Mouse (Mus musculus): Measurements from ENCODE around the gene Syt7. TPM values are rescaled to one million over a fixed set of nuclear protein-coding genes. Genes with fewer than 3 reads are reported as not detected.

The Syt7 gene
- polyA plus RNA-seq, 1 experiment = not detected

- no peak for TF ChIP-seq CTCF (IDR thresholded peaks at IDR 0.05; ENCODE audit: insufficient read depth, low read depth, low read length)
- TF ChIP-seq POLR2A (IDR thresholded peaks at IDR 0.05; ENCODE audit: insufficient read depth, low read depth, low read length) = 0 out of 2 replicates have a peak, but pooled peaks have one; percentile 2
- Histone ChIP-seq H3K27ac (ENCODE audit: insufficient read depth, low read depth, low read length) (no peak within 1 kb of the TSS), H3K4me3 (ENCODE audit: insufficient read depth, low read depth, low read length) (peak within 1 kb of the TSS; percentile 43), H3K4me1 (ENCODE audit: control insufficient read depth, insufficient read depth, low read length) (peaks cover 26% of the 10 kb centered on the region)
- WGBS = under 1% methylated on average over 96 of the region's 96 CpGs
Observed at GRCm38 (mm10) chr19:10456752-10457483, 68.0 kb downstream of the Syt7 start, which contains the start of gene Lrrc10b. Gene Lrrc10b (minus strand): TSS chr19:10457473.

GRCm38 (mm10) chr19:10457484-10457800 lies 68.6 kb downstream of the Syt7 start:
- H3K27ac ChIP-seq (ENCODE audit: insufficient read depth, low read depth, low read length) = no peak overlapping the region
- H3K4me3 ChIP-seq (ENCODE audit: insufficient read depth, low read depth, low read length) = peak overlapping the region; percentile 43
- H3K4me1 ChIP-seq (ENCODE audit: control insufficient read depth, insufficient read depth, low read length) = peaks cover 26% of the 10 kb centered on the region
- no peak for TF ChIP-seq CTCF (IDR thresholded peaks at IDR 0.05; ENCODE audit: insufficient read depth, low read depth, low read length)
- 1% methylated on average over 34 of the region's 34 CpGs for WGBS

GRCm38 (mm10) chr19:10458096-10458495 lies 69.2 kb downstream of the Syt7 start:
- no peak for TF ChIP-seq CTCF (IDR thresholded peaks at IDR 0.05; ENCODE audit: insufficient read depth, low read depth, low read length)
- no peak for TF ChIP-seq POLR2A (IDR thresholded peaks at IDR 0.05; ENCODE audit: insufficient read depth, low read depth, low read length)
- H3K4me3 ChIP-seq (ENCODE audit: insufficient read depth, low read depth, low read length) = no peak overlapping the region

DNA sequence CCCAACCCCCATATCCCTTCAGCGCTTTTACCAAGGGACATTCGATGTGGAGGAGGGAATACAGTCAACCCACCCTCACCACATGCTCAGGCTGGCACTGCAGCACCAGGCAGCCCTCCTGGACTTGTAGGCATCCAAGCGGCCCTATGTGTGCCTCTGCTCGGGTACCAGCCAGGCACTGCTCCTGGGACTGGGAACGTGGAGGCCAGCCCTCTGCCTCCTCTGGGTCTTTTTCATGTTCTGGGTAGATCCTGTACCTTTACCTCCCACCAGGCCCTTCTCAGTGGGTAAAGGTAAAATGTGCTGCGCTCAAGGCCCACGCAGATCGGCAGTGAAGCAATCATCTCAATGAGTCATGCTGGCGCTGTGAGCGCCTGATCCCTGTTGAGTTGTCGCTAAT lies 71.0 kb downstream of the Syt7 start:
- Histone ChIP-seq H3K4me3 (ENCODE audit: insufficient read depth, low read depth, low read length) (no peak overlapping the region), H3K27ac (ENCODE audit: insufficient read depth, low read depth, low read length) (no peak overlapping the region), H3K4me1 (ENCODE audit: control insufficient read depth, insufficient read depth, low read length) (peaks cover 24% of the 10 kb centered on the region)
- 59% methylated on average over 11 of the region's 11 CpGs for WGBS
- no peak for TF ChIP-seq CTCF (IDR thresholded peaks at IDR 0.05; ENCODE audit: insufficient read depth, low read depth, low read length)
- TF ChIP-seq POLR2A (IDR thresholded peaks at IDR 0.05; ENCODE audit: insufficient read depth, low read depth, low read length) = no peak

More at GRCm38 (mm10) chr19:10458096-10458495, 69.2 kb downstream of the Syt7 start:
- no peak overlapping the region for H3K27ac ChIP-seq (ENCODE audit: insufficient read depth, low read depth, low read length)
- WGBS = 11% methylated on average over 8 of the region's 8 CpGs
- peaks cover 26% of the 10 kb centered on the region for H3K4me1 ChIP-seq (ENCODE audit: control insufficient read depth, insufficient read depth, low read length)

DNA sequence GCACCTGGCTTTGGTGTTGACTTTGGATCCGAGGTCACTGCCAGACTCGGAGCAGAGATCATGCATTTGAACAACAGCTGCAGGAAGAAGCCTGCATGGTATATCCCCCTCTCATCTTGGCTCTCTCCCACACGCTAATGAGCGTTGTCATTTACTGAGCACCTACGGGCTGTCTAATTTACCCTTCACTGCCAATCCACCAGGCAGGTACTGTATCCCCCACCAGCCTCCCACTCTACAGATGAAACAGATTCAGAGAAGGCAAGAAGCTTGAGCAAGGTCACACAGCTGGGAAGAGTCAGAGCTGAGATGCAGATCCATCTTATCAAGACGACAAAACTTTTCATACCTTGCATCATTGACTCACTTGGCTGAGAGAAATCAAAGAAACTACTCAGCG lies 72.7 kb downstream of the Syt7 start:
- Histone ChIP-seq H3K4me3 (ENCODE audit: insufficient read depth, low read depth, low read length) (no peak overlapping the region), H3K4me1 (ENCODE audit: control insufficient read depth, insufficient read depth, low read length) (peaks cover 14% of the 10 kb centered on the region), H3K27ac (ENCODE audit: insufficient read depth, low read depth, low read length) (no peak overlapping the region)
- no peak for TF ChIP-seq CTCF (IDR thresholded peaks at IDR 0.05; ENCODE audit: insufficient read depth, low read depth, low read length)
- TF ChIP-seq POLR2A (IDR thresholded peaks at IDR 0.05; ENCODE audit: insufficient read depth, low read depth, low read length) = no peak
- 47% methylated on average over 7 of the region's 7 CpGs for WGBS

- WGBS = 78% methylated on average over 4 of the region's 4 CpGs
- Histone ChIP-seq H3K4me1 (ENCODE audit: control insufficient read depth, insufficient read depth, low read length) (peaks cover 10% of the 10 kb centered on the region), H3K27ac (ENCODE audit: insufficient read depth, low read depth, low read length) (no peak overlapping the region), H3K4me3 (ENCODE audit: insufficient read depth, low read depth, low read length) (no peak overlapping the region)
- TF ChIP-seq CTCF (IDR thresholded peaks at IDR 0.05; ENCODE audit: insufficient read depth, low read depth, low read length) (no peak), POLR2A (IDR thresholded peaks at IDR 0.05; ENCODE audit: insufficient read depth, low read depth, low read length) (no peak)
Observed at GRCm38 (mm10) chr19:10464427-10464826, 75.5 kb downstream of the Syt7 start.

GRCm38 (mm10) chr19:10469171-10469658 lies 80.3 kb downstream of the Syt7 start:
- 79% methylated on average over 8 of the region's 8 CpGs for WGBS
- peaks cover 6% of the 10 kb centered on the region; the same call in 1 of the 2 replicates for H3K4me1 ChIP-seq (ENCODE audit: control insufficient read depth, insufficient read depth, low read length)
- TF ChIP-seq POLR2A (IDR thresholded peaks at IDR 0.05; ENCODE audit: insufficient read depth, low read depth, low read length) (no peak), CTCF (IDR thresholded peaks at IDR 0.05; ENCODE audit: insufficient read depth, low read depth, low read length) (no peak)
- H3K27ac ChIP-seq (ENCODE audit: insufficient read depth, low read depth, low read length) = no peak overlapping the region
- H3K4me3 ChIP-seq (ENCODE audit: insufficient read depth, low read depth, low read length) = no peak overlapping the region

DNA sequence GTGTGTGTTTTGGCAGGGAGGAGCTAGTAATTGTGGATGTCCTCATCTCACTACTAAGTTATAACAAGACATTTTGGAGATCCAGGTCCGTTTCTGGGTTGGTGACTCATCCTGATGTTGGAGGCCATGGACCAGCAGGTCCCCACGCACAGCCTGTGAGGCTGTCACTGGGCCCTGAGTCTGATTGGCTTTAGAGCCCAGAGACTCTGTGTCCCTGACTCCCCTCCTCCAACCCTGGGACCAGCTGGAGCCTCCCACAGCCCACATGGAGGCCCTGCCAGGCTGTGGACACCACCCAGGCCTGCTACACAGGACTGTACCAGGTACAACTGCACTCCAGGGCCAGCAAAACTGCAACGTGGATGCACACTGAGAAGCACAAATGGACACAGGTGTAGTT lies 84.1 kb downstream of the Syt7 start:
- H3K4me1 ChIP-seq (ENCODE audit: control insufficient read depth, insufficient read depth, low read length) = peaks cover 6% of the 10 kb centered on the region; the same call in 1 of the 2 replicates
- no peak overlapping the region for H3K27ac ChIP-seq (ENCODE audit: insufficient read depth, low read depth, low read length)
- no peak overlapping the region for H3K4me3 ChIP-seq (ENCODE audit: insufficient read depth, low read depth, low read length)
- TF ChIP-seq CTCF (IDR thresholded peaks at IDR 0.05; ENCODE audit: insufficient read depth, low read depth, low read length) (no peak), POLR2A (IDR thresholded peaks at IDR 0.05; ENCODE audit: insufficient read depth, low read depth, low read length) (no peak)
- 68% methylated on average over 3 of the region's 3 CpGs for WGBS

- 30% methylated on average over 6 of the region's 6 CpGs for WGBS
- Histone ChIP-seq H3K4me3 (ENCODE audit: insufficient read depth, low read depth, low read length) (no peak overlapping the region), H3K27ac (ENCODE audit: insufficient read depth, low read depth, low read length) (no peak overlapping the region), H3K4me1 (ENCODE audit: control insufficient read depth, insufficient read depth, low read length) (peaks cover 6% of the 10 kb centered on the region; the same call in 1 of the 2 replicates)
- TF ChIP-seq POLR2A (IDR thresholded peaks at IDR 0.05; ENCODE audit: insufficient read depth, low read depth, low read length) = no peak
- no peak for TF ChIP-seq CTCF (IDR thresholded peaks at IDR 0.05; ENCODE audit: insufficient read depth, low read depth, low read length)
Observed at GRCm38 (mm10) chr19:10473779-10474178, 84.9 kb downstream of the Syt7 start.

All from olfactory bulb, adult 2 months (tissue).